Mouse (Mus musculus) brain, embryonic 14.5 days (tissue): ENCODE measurements around the gene Kif5c.

Source experiments
- CTCF ChIP-seq: fragments of 200-500 bp; IDR thresholded peaks from 2 replicates; pipeline ENCODE4 v1.5.1; 2012; ENCODE audit warnings: inconsistent platforms, mild to moderate bottlenecking, moderate library complexity, borderline replicate concordance; ENCODE audit not compliant: insufficient read depth, insufficient read length; ENCODE audit errors: extremely low read depth
- POLR2A ChIP-seq: fragments of 200-500 bp; IDR thresholded peaks from 2 replicates; pipeline ENCODE4 v1.6.1; 2012; ENCODE audit warnings: mild to moderate bottlenecking, inconsistent platforms, borderline replicate concordance; ENCODE audit not compliant: poor library complexity, insufficient read depth, insufficient read length, severe bottlenecking; ENCODE audit errors: extremely low read depth

- no peak for TF ChIP-seq CTCF
- TF ChIP-seq POLR2A: no peak
These were observed 36.2 kb downstream of the Kif5c start for GRCm38 (mm10) chr2:49655195-49655873.
